Mouse (Mus musculus) ZHBTc4 (cell line): Measurements from ENCODE around the gene Cmip.

ENCODE experiments used
- DNase-seq: peaks from one replicate; pipeline ENCODE4 v3.0.0-alpha.2; 2011; ENCODE audit warnings: low read depth, low spot score

Gene Cmip

GRCm38 (mm10) chr8:117348718-117349394, 92.0 kb downstream of the Cmip start:
- no peak for DNase-seq

GRCm38 (mm10) chr8:117349541-117349940, 92.7 kb downstream of the Cmip start:
- DNase-seq = no peak

- DNase-seq = no peak
Observed at GRCm38 (mm10) chr8:117352098-117352497, 95.2 kb downstream of the Cmip start.

GRCm38 (mm10) chr8:117355111-117355831, 98.4 kb downstream of the Cmip start:
- DNase-seq = no peak

GRCm38 (mm10) chr8:117356109-117356672, 99.3 kb downstream of the Cmip start:
- no peak for DNase-seq

GRCm38 (mm10) chr8:117357491-117358467, 100.9 kb downstream of the Cmip start:
- no peak for DNase-seq

GRCm38 (mm10) chr8:117360172-117360930, 103.5 kb downstream of the Cmip start:
- DNase-seq = no peak

- no peak for DNase-seq
Observed at GRCm38 (mm10) chr8:117361595-117362437, 105.0 kb downstream of the Cmip start.

- no peak for DNase-seq
Observed at GRCm38 (mm10) chr8:117362438-117362726, 105.5 kb downstream of the Cmip start.

GRCm38 (mm10) chr8:117363291-117363690, 106.4 kb downstream of the Cmip start:
- no peak for DNase-seq

GRCm38 (mm10) chr8:117364374-117365160, 107.7 kb downstream of the Cmip start:
- DNase-seq = no peak

GRCm38 (mm10) chr8:117366475-117366874, 109.6 kb downstream of the Cmip start:
- no peak for DNase-seq

- DNase-seq = no peak
Observed at GRCm38 (mm10) chr8:117367441-117367840, 110.6 kb downstream of the Cmip start.

GRCm38 (mm10) chr8:117368781-117369180, 111.9 kb downstream of the Cmip start:
- DNase-seq = no peak

GRCm38 (mm10) chr8:117370009-117370408, 113.1 kb downstream of the Cmip start:
- DNase-seq = peak; percentile 88

GRCm38 (mm10) chr8:117371189-117371588, 114.3 kb downstream of the Cmip start:
- no peak for DNase-seq

- peak; percentile 35 for DNase-seq
Observed at GRCm38 (mm10) chr8:117372070-117372469, 115.2 kb downstream of the Cmip start.

GRCm38 (mm10) chr8:117373001-117373428, 116.2 kb downstream of the Cmip start:
- DNase-seq = no peak

- DNase-seq = no peak
Observed at GRCm38 (mm10) chr8:117374087-117374486, 117.2 kb downstream of the Cmip start.
